Mouse (Mus musculus): ENCODE data around the gene Slc29a3.
"Not testable (repeated sequence)": the region's sequence is repeated elsewhere in the genome, so short reads cannot be mapped to it uniquely, and the experiment has no call there.

Slc29a3 gene

GRCm38 (mm10) chr10:60723345-60723744 lies 29.2 kb downstream of the Slc29a3 start:
- DNase-seq = no peak

GRCm38 (mm10) chr10:60721640-60722039 lies 31.0 kb downstream of the Slc29a3 start:
- DNase-seq = no peak

GRCm38 (mm10) chr10:60720461-60720860 lies 32.1 kb downstream of the Slc29a3 start:
- no peak for DNase-seq

DNA sequence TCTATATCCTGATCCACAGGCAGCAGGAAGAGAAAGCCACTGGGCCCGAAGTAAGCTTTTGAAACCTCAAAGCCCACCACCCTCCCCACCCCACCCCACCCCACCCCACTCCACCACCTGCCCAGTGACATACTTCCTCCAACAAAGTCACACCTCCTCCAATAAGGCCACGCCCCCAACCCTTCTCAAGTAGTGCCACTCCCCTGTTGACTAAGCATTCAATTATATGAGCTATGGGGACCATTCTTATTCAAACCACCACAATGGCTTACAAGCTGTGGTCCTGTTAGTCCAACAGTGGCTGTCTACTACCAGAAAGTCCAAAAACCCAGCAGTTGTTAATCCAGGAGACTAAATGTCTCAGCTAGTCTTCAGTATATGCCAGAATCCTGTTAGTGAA lies 34.1 kb downstream of the Slc29a3 start:
- no peak for DNase-seq

DNA sequence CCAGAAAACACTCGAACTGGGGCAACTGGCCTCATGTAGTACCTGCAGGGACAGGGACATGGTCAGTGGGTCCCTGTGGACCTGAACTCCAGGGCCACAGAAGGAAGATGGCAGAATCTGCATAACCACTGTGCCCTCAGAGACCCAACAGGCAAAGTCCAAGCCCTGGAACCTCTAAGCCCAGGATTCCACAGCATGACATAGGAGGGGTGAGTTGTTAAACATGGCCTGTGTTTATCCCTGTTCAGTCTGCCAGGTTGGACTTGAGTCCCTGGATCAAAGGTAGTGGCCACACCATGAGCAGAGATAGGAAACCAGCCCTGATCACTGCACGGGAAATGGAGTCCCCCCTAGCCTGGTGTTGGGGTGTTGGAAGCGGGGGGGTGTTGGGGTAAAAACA lies 36.1 kb downstream of the Slc29a3 start:
- DNase-seq = no peak

DNA sequence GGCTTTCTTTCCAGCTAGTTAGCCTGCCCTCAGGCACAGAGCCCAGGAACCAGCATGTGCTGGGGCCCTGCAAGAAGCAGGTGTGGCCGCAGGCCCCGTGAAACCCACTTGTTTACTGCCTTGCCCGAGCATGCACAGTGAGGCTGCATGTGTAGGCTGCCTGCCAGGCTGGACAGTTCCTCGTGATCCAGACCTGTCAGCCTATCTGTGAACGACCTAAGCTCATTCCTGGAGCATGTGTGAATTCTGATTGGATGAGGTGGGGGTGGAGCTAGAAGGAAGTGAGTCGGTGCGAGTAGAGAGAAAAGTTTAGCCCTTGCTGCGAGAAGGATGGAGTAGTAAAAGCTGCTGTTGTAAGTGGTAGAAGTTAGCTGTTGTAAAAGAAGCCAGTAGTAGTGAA lies 40.3 kb downstream of the Slc29a3 start:
- not testable (repeated sequence) for DNase-seq

- peak; percentile 63 for DNase-seq
Observed at GRCm38 (mm10) chr10:60708837-60709236, 43.8 kb downstream of the Slc29a3 start.

- no peak for DNase-seq
Observed at GRCm38 (mm10) chr10:60706268-60706667, 46.3 kb downstream of the Slc29a3 start.

- no peak for DNase-seq
Observed at GRCm38 (mm10) chr10:60705134-60705533, 47.5 kb downstream of the Slc29a3 start.

- no peak for DNase-seq
Observed at GRCm38 (mm10) chr10:60697775-60698174, 54.8 kb downstream of the Slc29a3 start.

GRCm38 (mm10) chr10:60696975-60697374 lies 55.6 kb downstream of the Slc29a3 start:
- DNase-seq = peak; percentile 76

- DNase-seq = no peak
Observed at GRCm38 (mm10) chr10:60696390-60696789, 56.2 kb downstream of the Slc29a3 start, which contains the start of gene Cdh23. Gene Cdh23, minus strand, starts transcription at chr10:60696490.

DNA sequence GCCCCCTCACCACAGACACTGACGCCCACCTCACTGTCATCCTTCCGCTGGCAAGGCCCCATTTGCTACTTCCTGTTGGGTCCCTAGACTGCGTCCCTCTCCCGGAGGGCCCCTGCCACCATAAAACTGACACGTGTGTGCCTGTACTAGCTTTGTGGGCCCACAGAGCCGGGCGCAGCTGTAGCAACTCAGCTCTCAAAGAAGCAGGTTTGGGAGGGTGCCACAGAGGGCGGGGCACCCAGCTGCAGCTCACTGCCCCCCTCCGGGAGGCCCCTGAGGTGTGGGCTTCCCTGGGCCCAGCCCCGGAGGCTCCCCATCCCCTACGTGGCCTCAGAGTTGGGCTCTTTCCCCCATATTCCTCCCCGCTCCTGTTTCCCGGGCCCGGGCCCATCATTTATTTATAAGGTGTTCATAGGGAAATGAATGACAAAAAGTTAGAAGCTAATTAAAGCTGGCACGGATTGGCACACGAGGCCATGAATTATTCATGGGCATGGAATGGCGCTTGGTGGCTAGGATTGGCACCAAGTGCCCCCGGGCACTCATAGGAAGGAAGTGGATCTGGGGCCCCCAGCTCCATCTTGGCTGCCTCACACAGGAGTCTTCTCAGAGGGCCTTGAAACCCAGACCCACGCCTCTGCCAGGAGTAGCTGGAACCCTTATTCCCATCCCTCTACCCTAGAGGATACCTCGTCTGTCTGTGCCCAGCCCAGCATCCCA lies 60.8 kb downstream of the Slc29a3 start:
- peak; percentile 21 for DNase-seq

- DNase-seq = no peak
Observed at GRCm38 (mm10) chr10:60690960-60691359, 61.6 kb downstream of the Slc29a3 start.

GRCm38 (mm10) chr10:60689396-60689795 lies 63.2 kb downstream of the Slc29a3 start:
- no peak for DNase-seq

DNA sequence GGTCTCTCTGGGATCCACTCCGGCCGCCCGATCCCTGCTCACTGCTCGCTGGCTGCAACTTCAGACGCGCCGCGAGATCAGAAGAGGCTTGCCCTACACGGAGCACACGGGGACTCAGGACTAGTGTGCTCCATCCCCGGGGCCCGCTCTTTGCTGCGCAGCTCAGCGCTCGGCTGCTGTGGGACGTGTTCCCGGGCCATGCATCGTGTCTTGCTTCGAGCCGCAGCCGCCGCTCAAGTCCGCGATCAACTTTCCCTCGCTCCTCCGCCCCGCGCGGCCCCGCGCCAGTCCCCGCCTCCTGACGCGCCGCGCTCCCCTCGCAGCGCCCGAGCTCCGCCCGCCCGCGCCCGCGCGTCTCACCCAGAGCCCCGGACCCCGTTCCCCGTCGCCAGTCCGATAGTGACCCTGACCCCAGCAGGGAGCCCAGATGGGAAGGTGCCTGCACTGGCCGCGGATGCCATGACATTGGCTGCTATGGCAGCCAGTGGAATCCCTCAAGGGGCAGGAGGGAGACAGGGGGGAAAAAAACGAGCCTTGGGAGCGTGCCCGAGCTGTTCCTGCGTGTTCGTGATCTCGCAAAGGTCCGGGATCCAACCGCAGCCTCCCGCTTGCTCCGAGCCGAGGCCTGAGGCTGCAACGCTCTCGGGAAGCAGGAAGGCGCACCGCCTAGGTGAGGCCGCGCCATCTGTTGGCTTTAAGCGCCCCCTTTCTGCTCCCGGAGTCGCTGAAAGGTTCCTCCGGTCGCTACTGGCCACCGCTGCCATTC lies 65.4 kb downstream of the Slc29a3 start:
- DNase-seq = peak; percentile 60

DNA sequence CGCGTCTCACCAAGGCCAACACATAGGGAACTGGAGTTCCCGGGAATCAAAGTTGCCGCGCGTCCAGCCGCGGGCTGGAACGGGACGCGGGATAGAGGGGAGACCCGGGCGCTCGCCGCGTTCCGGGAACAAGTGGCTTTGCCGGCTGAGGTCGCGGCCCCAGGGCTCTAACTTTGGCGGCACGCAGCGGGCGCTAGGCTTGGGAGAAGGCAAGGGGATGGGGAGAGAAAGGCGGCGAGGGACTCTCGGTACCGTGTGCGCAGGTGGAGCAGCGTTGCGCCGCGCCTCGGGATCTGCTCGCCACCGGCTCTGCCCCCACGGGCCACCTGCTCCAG lies 66.0 kb downstream of the Slc29a3 start:
- DNase-seq = no peak

DNA sequence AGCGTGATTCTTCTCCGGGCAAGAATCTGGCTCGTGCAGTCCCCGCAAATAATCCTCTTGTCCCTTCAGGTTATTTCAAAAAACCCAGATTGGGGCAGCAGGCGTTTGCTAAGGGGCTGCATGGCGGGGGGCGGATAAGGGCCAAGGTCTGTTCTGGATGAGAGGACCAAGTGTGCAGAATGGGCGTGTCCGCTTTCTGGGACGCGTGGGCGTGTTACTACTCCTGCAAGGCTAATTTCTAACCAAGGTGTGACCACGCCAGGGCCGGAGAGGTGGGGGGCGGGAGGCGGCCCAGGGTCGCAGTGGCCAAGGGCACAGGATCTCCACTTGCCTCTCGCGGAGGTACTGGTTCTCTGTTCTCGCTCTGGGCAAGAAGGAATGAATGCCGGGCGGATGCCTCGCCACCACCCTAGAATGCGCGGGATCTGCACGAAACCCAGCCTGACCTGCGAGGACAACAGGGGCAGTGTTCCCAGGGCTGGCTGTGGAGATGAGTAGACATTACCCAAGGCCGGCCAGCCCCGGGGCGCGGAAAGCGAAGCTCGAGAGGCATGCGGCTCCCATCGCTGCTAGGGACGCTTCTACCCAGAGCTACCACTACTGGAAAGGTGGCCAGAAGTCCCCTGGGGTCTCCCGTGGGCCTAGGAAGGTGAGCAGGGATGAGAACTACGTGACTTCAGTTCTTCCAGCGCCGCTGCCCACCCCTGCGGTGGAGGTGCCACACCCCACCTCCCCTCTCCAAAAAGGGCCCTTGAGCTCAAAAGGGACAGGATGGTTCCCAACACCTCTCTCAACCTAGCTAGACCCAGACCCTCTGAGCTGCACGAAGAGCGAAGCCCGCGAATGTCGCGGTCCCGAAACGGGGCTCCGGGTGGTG lies 66.6 kb downstream of the Slc29a3 start:
- DNase-seq = peak; percentile 8

DNA sequence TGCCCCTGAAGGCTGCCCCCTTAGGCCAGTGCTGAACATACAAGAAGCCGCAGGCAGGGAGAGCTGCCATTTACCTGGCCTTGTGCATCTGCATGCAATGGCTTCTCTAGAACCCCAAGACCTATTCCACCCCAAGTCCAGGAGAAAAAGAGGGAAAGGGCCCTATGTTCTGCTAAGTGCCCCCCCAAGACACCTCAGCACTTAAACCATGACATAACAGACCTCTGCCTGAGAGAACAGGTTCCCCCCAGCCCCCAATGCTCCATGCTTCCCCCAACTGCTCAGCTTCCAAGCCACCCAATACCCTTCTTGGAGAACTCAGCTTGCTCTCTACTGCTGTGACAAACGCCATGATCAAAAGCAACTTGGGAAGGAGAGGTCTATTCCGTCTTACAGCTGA lies 73.7 kb downstream of the Slc29a3 start:
- no peak for DNase-seq

- DNase-seq = no peak
Observed at GRCm38 (mm10) chr10:60677319-60677718, 75.3 kb downstream of the Slc29a3 start.

- DNase-seq = no peak
Observed at GRCm38 (mm10) chr10:60670166-60670565, 82.4 kb downstream of the Slc29a3 start.

DNA sequence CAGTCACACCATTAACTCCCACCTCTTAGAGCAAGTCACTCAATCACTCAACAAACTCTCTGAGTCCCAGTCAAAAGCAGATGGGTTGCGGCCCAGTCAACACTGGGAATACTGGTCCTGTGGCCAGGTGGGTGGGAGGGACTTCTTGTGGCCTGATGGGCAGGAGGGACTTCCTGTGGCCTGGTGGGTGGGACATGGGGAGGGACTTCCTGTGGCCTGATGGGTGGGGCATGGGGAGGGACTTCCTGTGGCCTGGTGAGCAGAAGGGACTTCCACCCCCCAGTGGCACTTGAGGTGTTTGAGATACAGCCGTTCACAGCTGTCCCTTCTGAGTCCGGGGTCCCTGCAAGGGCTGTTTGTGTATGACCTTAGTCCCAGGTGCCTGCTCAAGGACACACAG lies 84.0 kb downstream of the Slc29a3 start:
- no peak for DNase-seq
